Mouse (Mus musculus): Measurements from ENCODE around the gene Tmem266. TPM values are rescaled to one million over a fixed set of nuclear protein-coding genes. Genes with fewer than 3 reads are reported as not detected.

The Tmem266 gene
- polyA plus RNA-seq, 1 experiment: 0.54 TPM

GRCm38 (mm10) chr9:55451426-55451825 is 124.7 kb downstream of the Tmem266 start:
- no peak overlapping the region for H3K27ac ChIP-seq (ENCODE audit: control insufficient read depth, insufficient read depth, low read depth, low read length)
- no peak overlapping the region for H3K4me3 ChIP-seq (ENCODE audit: control insufficient read depth, low read depth, low read length)
- no peaks in the 10 kb centered on the region for H3K27me3 ChIP-seq (ENCODE audit: control insufficient read depth, insufficient read depth, low read length)
- no peaks in the 10 kb centered on the region for H3K4me1 ChIP-seq (ENCODE audit: control insufficient read depth, insufficient read depth, low read length)
- TF ChIP-seq CTCF (IDR thresholded peaks at IDR 0.05; ENCODE audit: control insufficient read depth, insufficient read depth, insufficient replicate concordance, low read depth, low read length) (no peak), POLR2A (IDR thresholded peaks at IDR 0.05; ENCODE audit: control insufficient read depth, low read depth, low read length) (no peak)
- H3K36me3 ChIP-seq (ENCODE audit: control insufficient read depth, insufficient read depth, low read length): no peaks in the 10 kb centered on the region

GRCm38 (mm10) chr9:55452906-55453305 is 126.2 kb downstream of the Tmem266 start:
- H3K4me1 ChIP-seq (ENCODE audit: control insufficient read depth, insufficient read depth, low read length): no peaks in the 10 kb centered on the region
- no peaks in the 10 kb centered on the region for H3K36me3 ChIP-seq (ENCODE audit: control insufficient read depth, insufficient read depth, low read length)
- H3K27ac ChIP-seq (ENCODE audit: control insufficient read depth, insufficient read depth, low read depth, low read length): no peak overlapping the region
- H3K27me3 ChIP-seq (ENCODE audit: control insufficient read depth, insufficient read depth, low read length): no peaks in the 10 kb centered on the region
- TF ChIP-seq POLR2A (IDR thresholded peaks at IDR 0.05; ENCODE audit: control insufficient read depth, low read depth, low read length): no peak
- no peak overlapping the region for H3K4me3 ChIP-seq (ENCODE audit: control insufficient read depth, low read depth, low read length)

- no peaks in the 10 kb centered on the region for H3K4me1 ChIP-seq (ENCODE audit: control insufficient read depth, insufficient read depth, low read length)
- TF ChIP-seq POLR2A (IDR thresholded peaks at IDR 0.05; ENCODE audit: control insufficient read depth, low read depth, low read length) (no peak), CTCF (IDR thresholded peaks at IDR 0.05; ENCODE audit: control insufficient read depth, insufficient read depth, insufficient replicate concordance, low read depth, low read length) (no peak)
- no peaks in the 10 kb centered on the region for H3K27me3 ChIP-seq (ENCODE audit: control insufficient read depth, insufficient read depth, low read length)
- H3K36me3 ChIP-seq (ENCODE audit: control insufficient read depth, insufficient read depth, low read length): no peaks in the 10 kb centered on the region
- H3K27ac ChIP-seq (ENCODE audit: control insufficient read depth, insufficient read depth, low read depth, low read length): no peak overlapping the region
- H3K4me3 ChIP-seq (ENCODE audit: control insufficient read depth, low read depth, low read length): no peak overlapping the region
Measured at GRCm38 (mm10) chr9:55453366-55453765, 126.7 kb downstream of the Tmem266 start.

GRCm38 (mm10) chr9:55468397-55468796 is 141.7 kb downstream of the Tmem266 start:
- Histone ChIP-seq H3K4me1 (ENCODE audit: control insufficient read depth, insufficient read depth, low read length) (no peaks in the 10 kb centered on the region), H3K36me3 (ENCODE audit: control insufficient read depth, insufficient read depth, low read length) (no peaks in the 10 kb centered on the region), H3K4me3 (ENCODE audit: control insufficient read depth, low read depth, low read length) (no peak overlapping the region), H3K27ac (ENCODE audit: control insufficient read depth, insufficient read depth, low read depth, low read length) (no peak overlapping the region), H3K27me3 (ENCODE audit: control insufficient read depth, insufficient read depth, low read length) (no peaks in the 10 kb centered on the region)
- no peak for TF ChIP-seq POLR2A (IDR thresholded peaks at IDR 0.05; ENCODE audit: control insufficient read depth, low read depth, low read length)
- no peak for TF ChIP-seq CTCF (IDR thresholded peaks at IDR 0.05; ENCODE audit: control insufficient read depth, insufficient read depth, insufficient replicate concordance, low read depth, low read length)

GRCm38 (mm10) chr9:55476084-55476483 is 149.4 kb downstream of the Tmem266 start:
- TF ChIP-seq CTCF (IDR thresholded peaks at IDR 0.05; ENCODE audit: control insufficient read depth, insufficient read depth, insufficient replicate concordance, low read depth, low read length): no peak
- no peak for TF ChIP-seq POLR2A (IDR thresholded peaks at IDR 0.05; ENCODE audit: control insufficient read depth, low read depth, low read length)
- no peaks in the 10 kb centered on the region for H3K36me3 ChIP-seq (ENCODE audit: control insufficient read depth, insufficient read depth, low read length)

GRCm38 (mm10) chr9:55478699-55479098 is 152.0 kb downstream of the Tmem266 start:
- no peak overlapping the region for H3K4me3 ChIP-seq (ENCODE audit: control insufficient read depth, low read depth, low read length)
- H3K36me3 ChIP-seq (ENCODE audit: control insufficient read depth, insufficient read depth, low read length): no peaks in the 10 kb centered on the region
- no peaks in the 10 kb centered on the region for H3K4me1 ChIP-seq (ENCODE audit: control insufficient read depth, insufficient read depth, low read length)
- TF ChIP-seq POLR2A (IDR thresholded peaks at IDR 0.05; ENCODE audit: control insufficient read depth, low read depth, low read length) (no peak), CTCF (IDR thresholded peaks at IDR 0.05; ENCODE audit: control insufficient read depth, insufficient read depth, insufficient replicate concordance, low read depth, low read length) (no peak)
- H3K27me3 ChIP-seq (ENCODE audit: control insufficient read depth, insufficient read depth, low read length): no peaks in the 10 kb centered on the region
- H3K27ac ChIP-seq (ENCODE audit: control insufficient read depth, insufficient read depth, low read depth, low read length): no peak overlapping the region

More at GRCm38 (mm10) chr9:55476084-55476483, 149.4 kb downstream of the Tmem266 start:
- Histone ChIP-seq H3K27me3 (ENCODE audit: control insufficient read depth, insufficient read depth, low read length) (no peaks in the 10 kb centered on the region), H3K4me1 (ENCODE audit: control insufficient read depth, insufficient read depth, low read length) (no peaks in the 10 kb centered on the region), H3K4me3 (ENCODE audit: control insufficient read depth, low read depth, low read length) (no peak overlapping the region), H3K27ac (ENCODE audit: control insufficient read depth, insufficient read depth, low read depth, low read length) (no peak overlapping the region)

GRCm38 (mm10) chr9:55482116-55482515 is 155.4 kb downstream of the Tmem266 start:
- H3K4me3 ChIP-seq (ENCODE audit: control insufficient read depth, low read depth, low read length): no peak overlapping the region
- no peak for TF ChIP-seq CTCF (IDR thresholded peaks at IDR 0.05; ENCODE audit: control insufficient read depth, insufficient read depth, insufficient replicate concordance, low read depth, low read length)
- TF ChIP-seq POLR2A (IDR thresholded peaks at IDR 0.05; ENCODE audit: control insufficient read depth, low read depth, low read length): no peak
- H3K27me3 ChIP-seq (ENCODE audit: control insufficient read depth, insufficient read depth, low read length): no peaks in the 10 kb centered on the region
- no peak overlapping the region for H3K27ac ChIP-seq (ENCODE audit: control insufficient read depth, insufficient read depth, low read depth, low read length)
- no peaks in the 10 kb centered on the region for H3K4me1 ChIP-seq (ENCODE audit: control insufficient read depth, insufficient read depth, low read length)
- no peaks in the 10 kb centered on the region for H3K36me3 ChIP-seq (ENCODE audit: control insufficient read depth, insufficient read depth, low read length)

Other genes starting within 250 kb of the Tmem266 start
- gene Ube2q2, start 178.1 kb upstream of the Tmem266 start, polyA plus RNA-seq (2012; rRNA removed): 19.0 and 19.8 TPM in 2 replicates
- 4.9 and 6.2 TPM in 2 replicates for gene Fbxo22, start 118.0 kb upstream of the Tmem266 start, polyA plus RNA-seq (2012; rRNA removed)
- gene Nrg4, start 69 bp upstream of the Tmem266 start, polyA plus RNA-seq (2012; rRNA removed): 0.70 and 0.85 TPM in 2 replicates
- 13.7 and 16.7 TPM in 2 replicates for gene Etfa, start 185.3 kb downstream of the Tmem266 start, polyA plus RNA-seq (2012; rRNA removed)
- 0.30 and 0.43 TPM in 2 replicates for gene Isl2, start 211.8 kb downstream of the Tmem266 start, polyA plus RNA-seq (2012; rRNA removed)